Mouse (Mus musculus) E14TG2a.4 (cell line): ENCODE measurements at regions not wholly inside any gene's neighbourhood (a gene's known extent, or its start where the extent isn't known, plus 50 kb on each side); places are given as distances from the start of the nearest gene placed in this dataset.

Experiments
- CTCF ChIP-seq: conservative IDR thresholded peaks from 2 replicates; pipeline ENCODE4 v1.5.1; 2014; ENCODE audit warnings: low read length
- POU5F1 ChIP-seq: IDR thresholded peaks from 2 replicates; pipeline ENCODE4 v1.6.1; 2014; ENCODE audit warnings: low read length, borderline replicate concordance

DNA sequence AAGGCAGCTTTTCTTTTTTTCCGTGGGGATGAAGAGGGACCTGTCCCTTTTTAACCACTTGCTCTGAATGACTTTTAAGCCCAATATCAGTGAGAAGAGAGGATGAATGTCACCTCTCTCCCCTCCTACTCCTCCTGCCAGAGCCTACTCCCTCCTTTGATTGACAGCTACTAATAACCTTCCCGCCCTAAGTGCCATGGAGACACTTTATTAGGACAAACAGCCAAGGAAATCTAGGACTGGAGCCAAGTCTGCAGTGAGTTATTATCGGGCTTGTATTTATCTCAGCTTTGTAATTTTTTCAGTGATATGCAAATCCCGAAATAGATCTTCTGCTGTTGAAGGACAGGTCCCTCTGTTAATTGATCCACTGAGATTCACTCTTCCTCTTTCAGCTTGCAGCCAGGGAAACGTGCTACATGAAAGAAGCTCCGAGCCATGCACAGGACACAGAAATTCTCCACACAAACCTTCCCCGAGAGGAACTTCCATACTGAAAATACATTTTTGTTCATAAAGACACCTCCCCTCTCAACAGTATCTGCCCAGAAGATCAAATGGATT lies 625.8 kb downstream of the Tmem182 start:
- TF ChIP-seq CTCF, result no peak
- no peak for TF ChIP-seq POU5F1
